Mouse (Mus musculus): ENCODE measurements around the gene Gsg1l.

Gsg1l gene

GRCm38 (mm10) chr7:125931602-125932001, 150.6 kb downstream of the Gsg1l start:
- no peak for DNase-seq

GRCm38 (mm10) chr7:125924044-125924443, 158.2 kb downstream of the Gsg1l start:
- DNase-seq = no peak

- DNase-seq = no peak
These were observed 161.4 kb downstream of the Gsg1l start for GRCm38 (mm10) chr7:125920801-125921200.

- DNase-seq = no peak
These were observed 181.6 kb downstream of the Gsg1l start for GRCm38 (mm10) chr7:125900386-125901161.

- no peak for DNase-seq
These were observed 182.3 kb downstream of the Gsg1l start for GRCm38 (mm10) chr7:125899916-125900315.

GRCm38 (mm10) chr7:125899036-125899435, 183.2 kb downstream of the Gsg1l start:
- DNase-seq = no peak

- no peak for DNase-seq
These were observed 185.2 kb downstream of the Gsg1l start for GRCm38 (mm10) chr7:125897059-125897458.

GRCm38 (mm10) chr7:125893621-125894020, 188.6 kb downstream of the Gsg1l start:
- no peak for DNase-seq

- DNase-seq = no peak
These were observed 193.8 kb downstream of the Gsg1l start for GRCm38 (mm10) chr7:125888373-125888772.

- no peak for DNase-seq
These were observed 194.4 kb downstream of the Gsg1l start for GRCm38 (mm10) chr7:125887761-125888160.

GRCm38 (mm10) chr7:125887124-125887523, 195.1 kb downstream of the Gsg1l start:
- no peak for DNase-seq

- no peak for DNase-seq
These were observed 196.0 kb downstream of the Gsg1l start for GRCm38 (mm10) chr7:125886116-125886680.

- DNase-seq = no peak
These were observed 199.0 kb downstream of the Gsg1l start for GRCm38 (mm10) chr7:125883232-125883631.

- no peak for DNase-seq
These were observed 204.2 kb downstream of the Gsg1l start for GRCm38 (mm10) chr7:125878040-125878439.

GRCm38 (mm10) chr7:125873971-125874495, 208.2 kb downstream of the Gsg1l start:
- DNase-seq = no peak

- no peak for DNase-seq
These were observed 209.3 kb downstream of the Gsg1l start for GRCm38 (mm10) chr7:125872874-125873273.

- DNase-seq = peak; percentile 11
These were observed 210.0 kb downstream of the Gsg1l start for GRCm38 (mm10) chr7:125872202-125872580.

GRCm38 (mm10) chr7:125871404-125872201, 210.6 kb downstream of the Gsg1l start:
- DNase-seq = peak; percentile 28

GRCm38 (mm10) chr7:125868570-125868969, 213.6 kb downstream of the Gsg1l start:
- no peak for DNase-seq

- DNase-seq = no peak
These were observed 217.0 kb downstream of the Gsg1l start for GRCm38 (mm10) chr7:125865234-125865633.

GRCm38 (mm10) chr7:125864026-125864425, 218.2 kb downstream of the Gsg1l start:
- no peak for DNase-seq

- DNase-seq = no peak
These were observed 221.8 kb downstream of the Gsg1l start for GRCm38 (mm10) chr7:125860421-125860820.

GRCm38 (mm10) chr7:125859564-125859963, 222.6 kb downstream of the Gsg1l start:
- no peak for DNase-seq

- DNase-seq = no peak
These were observed 234.7 kb downstream of the Gsg1l start for GRCm38 (mm10) chr7:125847528-125847866.

Measured in kidney, adult 9 months (tissue).